Mouse (Mus musculus): Measurements from ENCODE around the gene Fam196a. TPM values are rescaled to one million over a fixed set of nuclear protein-coding genes. Genes with fewer than 3 reads are reported as not detected.

Gene Fam196a
- total RNA-seq, 1 experiment from 2014 or later: not detected

DNA sequence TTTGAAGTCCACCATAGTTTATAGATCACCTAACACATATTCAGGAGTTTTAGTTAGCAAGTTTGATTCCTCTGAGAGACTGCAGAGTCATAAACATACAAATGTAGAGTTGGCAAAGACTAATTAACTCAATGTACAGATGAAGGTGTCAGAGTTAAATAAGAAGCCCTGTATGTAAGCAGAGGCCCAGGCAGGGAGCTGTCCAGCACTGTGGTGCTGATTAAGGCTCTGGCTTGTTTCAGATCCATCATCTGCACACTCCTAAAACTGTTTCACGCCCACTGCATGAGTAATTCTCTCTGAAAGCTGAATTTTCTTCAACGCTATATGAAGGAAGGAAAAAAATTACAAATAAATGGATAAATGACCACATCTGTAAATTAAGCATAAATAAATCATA lies 74.1 kb downstream of the Fam196a start:
- no peak for ATAC-seq (ENCODE audit: extremely low read depth, insufficient number of reproducible peaks, low FRiP score, poor library complexity, severe bottlenecking)

- no peak for ATAC-seq (ENCODE audit: extremely low read depth, insufficient number of reproducible peaks, low FRiP score, poor library complexity, severe bottlenecking)
These were observed 76.2 kb downstream of the Fam196a start for GRCm38 (mm10) chr7:134862000-134862399.

DNA sequence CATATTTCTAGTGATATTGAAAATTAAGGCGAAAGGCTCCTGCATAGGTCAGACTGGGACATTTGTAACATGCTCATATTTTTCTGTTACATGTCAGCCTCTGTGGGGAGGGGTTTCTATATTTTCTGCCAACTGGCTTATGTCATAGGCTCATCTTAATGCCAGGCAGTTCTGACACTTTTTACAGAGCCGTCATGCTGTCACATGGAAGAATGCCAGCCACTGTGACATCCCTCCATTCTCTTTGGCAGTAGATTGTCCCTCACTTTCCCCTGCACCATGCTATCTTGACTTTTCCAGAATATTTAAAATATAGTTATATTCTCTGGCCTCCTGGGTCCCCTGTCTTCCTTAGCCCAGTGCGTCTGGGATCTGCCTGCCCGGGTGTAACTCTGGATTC lies 95.5 kb downstream of the Fam196a start:
- no peak for ATAC-seq (ENCODE audit: extremely low read depth, insufficient number of reproducible peaks, low FRiP score, poor library complexity, severe bottlenecking)

- ATAC-seq (ENCODE audit: extremely low read depth, insufficient number of reproducible peaks, low FRiP score, poor library complexity, severe bottlenecking): no peak
These were observed 98.2 kb downstream of the Fam196a start for GRCm38 (mm10) chr7:134840066-134840465.

All from neutrophil, adult 5-6 weeks (primary cell).